Mouse (Mus musculus) hindbrain, embryonic 15.5 days (tissue): Measurements from ENCODE around the gene Usb1. TPM values are rescaled to one million over a fixed set of nuclear protein-coding genes. Genes with fewer than 3 reads are reported as not detected.
A peak's percentile ranks its signal among the peaks of the same experiment; 100 is the strongest.

Experiments
- ATAC-seq: fragments of 200-750 bp; cut with Nextera tagmentation; 2 replicates; pipeline ENCODE4 v1.8.0; 2017; ENCODE audit warnings: low read depth, moderate number of reproducible peaks, moderate TSS enrichment; ENCODE audit not compliant: low FRiP score
- H3K27ac ChIP-seq: fragments of 300-500 bp; sonication (generic); replicated peaks from 2 replicates; pipeline ENCODE4 v1.5.1; 2015; ENCODE audit warnings: mild to moderate bottlenecking, inconsistent platforms
- H3K27me3 ChIP-seq: fragments of 300-500 bp; sonication (generic); 2 replicates; pipeline ENCODE4 v1.6.1; 2015; ENCODE audit warnings: control low read depth, inconsistent platforms
- H3K36me3 ChIP-seq: fragments of 300-500 bp; sonication (generic); 2 replicates; pipeline ENCODE4 v1.6.1; 2015; ENCODE audit warnings: control low read depth, inconsistent platforms
- H3K4me1 ChIP-seq: fragments of 300-500 bp; sonication (generic); replicated peaks from 2 replicates; pipeline ENCODE4 v1.6.1; 2015; ENCODE audit warnings: control low read depth, inconsistent platforms
- H3K4me2 ChIP-seq: fragments of 300-500 bp; sonication (generic); 2 replicates; pipeline ENCODE4 v1.6.1; 2015; ENCODE audit warnings: moderate library complexity, mild to moderate bottlenecking, inconsistent platforms
- H3K4me3 ChIP-seq: fragments of 300-500 bp; sonication (generic); 2 replicates; pipeline ENCODE4 v1.5.1; 2015; ENCODE audit warnings: mild to moderate bottlenecking, inconsistent platforms
- H3K9ac ChIP-seq: fragments of 300-500 bp; sonication (generic); 2 replicates; pipeline ENCODE4 v1.6.1; 2015; ENCODE audit warnings: inconsistent platforms
- H3K9me3 ChIP-seq: fragments of 300-500 bp; sonication (generic); 2 replicates; pipeline ENCODE4 v1.6.1; 2016; ENCODE audit warnings: control low read depth, inconsistent platforms
- WGBS: fragments of 180-500 bp; shearing (Covaris S2); methylation state at CpG from one replicate; pipeline ENCODE4 v1.1.7; 2015; 5-methylcytosine and 5-hydroxymethylcytosine counted together
- polyA plus RNA-seq: library from polyadenylated mRNA; unstranded; fragments of >200 nt; fragmentation: Nextera tagmentation; extraction: Ambion mirVana; gene quantifications from 2 replicates; pipeline ENCODE4 v1.2.1, GENCODE M21; 2015

The Usb1 gene
- polyA plus RNA-seq, 1 experiment from 2014 or later, result 35.8 TPM

GRCm38 (mm10) chr8:95344668-95345067, 12.6 kb downstream of the Usb1 start:
- no peak overlapping the region for H3K9ac ChIP-seq
- no peaks in the 10 kb centered on the region for H3K9me3 ChIP-seq
- 76% methylated on average over 6 of the region's 6 CpGs for WGBS
- H3K4me1 ChIP-seq, result peaks cover 20% of the 10 kb centered on the region
- ATAC-seq, result no peak
- no peak overlapping the region for H3K27ac ChIP-seq
- no peak overlapping the region for H3K4me2 ChIP-seq
- peaks cover 29% of the 10 kb centered on the region for H3K36me3 ChIP-seq
- no peak overlapping the region for H3K4me3 ChIP-seq
- no peaks in the 10 kb centered on the region for H3K27me3 ChIP-seq

GRCm38 (mm10) chr8:95346643-95347545, 14.8 kb downstream of the Usb1 start:
- Histone ChIP-seq H3K4me2 (no peak overlapping the region), H3K4me1 (peaks cover 34% of the 10 kb centered on the region), H3K27ac (no peak overlapping the region), H3K9ac (no peak overlapping the region), H3K27me3 (no peaks in the 10 kb centered on the region), H3K9me3 (no peaks in the 10 kb centered on the region), H3K4me3 (no peak overlapping the region), H3K36me3 (peaks cover 20% of the 10 kb centered on the region)
- ATAC-seq, result peak; percentile 52
- WGBS, result 22% methylated on average over 8 of the region's 8 CpGs

DNA sequence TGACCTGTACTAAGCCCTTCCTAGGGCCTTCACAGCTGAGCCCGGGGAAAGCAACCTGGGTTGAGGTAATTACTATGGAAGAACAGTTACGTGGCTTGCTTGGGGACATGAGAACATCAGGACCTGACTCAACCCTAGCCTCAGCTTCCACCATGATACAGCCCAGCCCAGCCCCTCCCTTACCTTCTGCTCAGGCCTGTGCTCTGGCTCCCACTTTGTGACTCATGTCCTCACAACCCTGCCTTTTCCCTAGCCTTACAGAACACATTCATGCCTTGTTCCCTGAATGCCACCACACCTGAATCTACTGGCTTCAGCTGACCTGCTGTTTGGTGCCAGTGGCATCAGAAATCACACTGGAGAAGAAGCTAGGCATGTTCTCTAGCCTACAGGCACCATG, 16.3 kb downstream of the Usb1 start:
- no peak for ATAC-seq
- WGBS, result 78% methylated on average over 2 of the region's 2 CpGs
- Histone ChIP-seq H3K9me3 (no peaks in the 10 kb centered on the region), H3K4me3 (no peak overlapping the region), H3K9ac (no peak overlapping the region), H3K4me2 (0 out of 2 replicates have a peak overlapping the region, but pooled peaks have one; percentile 30), H3K36me3 (peaks cover 14% of the 10 kb centered on the region; the same call in 1 of the 2 replicates), H3K27me3 (no peaks in the 10 kb centered on the region), H3K4me1 (peaks cover 40% of the 10 kb centered on the region), H3K27ac (0 out of 2 replicates have a peak overlapping the region, but pooled peaks have one; percentile 37)

GRCm38 (mm10) chr8:95348811-95349630, 16.9 kb downstream of the Usb1 start:
- peak overlapping the region; percentile 52 for H3K27ac ChIP-seq
- peak; percentile 43 for ATAC-seq
- no peaks in the 10 kb centered on the region for H3K9me3 ChIP-seq
- WGBS, result 34% methylated on average over 18 of the region's 19 CpGs
- H3K4me2 ChIP-seq, result peak overlapping the region; percentile 30
- no peak overlapping the region for H3K4me3 ChIP-seq
- no peaks in the 10 kb centered on the region for H3K27me3 ChIP-seq
- H3K4me1 ChIP-seq, result peaks cover 47% of the 10 kb centered on the region
- H3K36me3 ChIP-seq, result peaks cover 8% of the 10 kb centered on the region; the same call in 1 of the 2 replicates
- no peak overlapping the region for H3K9ac ChIP-seq

DNA sequence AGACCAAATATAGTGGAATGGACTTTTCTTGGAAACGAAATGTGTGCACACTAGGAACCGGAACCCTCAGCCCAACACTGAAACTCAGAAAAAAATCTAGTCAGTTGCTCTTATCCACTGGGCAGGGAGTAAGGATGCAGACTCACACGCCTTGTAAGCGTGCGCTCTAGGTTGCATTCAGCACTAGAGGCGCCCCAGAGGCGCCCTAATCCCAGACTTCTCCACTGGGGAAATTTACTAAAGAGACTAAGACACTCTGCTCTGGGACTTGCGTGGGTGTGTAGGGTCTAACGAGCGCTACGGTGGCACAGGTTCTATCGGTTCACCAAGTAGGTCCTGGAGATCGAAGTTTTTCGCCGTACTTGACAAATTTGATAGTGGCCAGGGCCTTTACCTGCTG, 19.4 kb downstream of the Usb1 start:
- ATAC-seq, result no peak
- no peaks in the 10 kb centered on the region for H3K36me3 ChIP-seq
- H3K4me2 ChIP-seq, result peak overlapping the region; percentile 78
- H3K9ac ChIP-seq, result no peak overlapping the region; the same call in 1 of the 2 replicates
- no peaks in the 10 kb centered on the region for H3K27me3 ChIP-seq
- H3K4me1 ChIP-seq, result peaks cover 69% of the 10 kb centered on the region
- H3K9me3 ChIP-seq, result no peaks in the 10 kb centered on the region
- H3K4me3 ChIP-seq, result peak overlapping the region; percentile 96
- peak overlapping the region; percentile 91; the same call in 1 of the 2 replicates for H3K27ac ChIP-seq
- 1% methylated on average over 15 of the region's 15 CpGs for WGBS

DNA sequence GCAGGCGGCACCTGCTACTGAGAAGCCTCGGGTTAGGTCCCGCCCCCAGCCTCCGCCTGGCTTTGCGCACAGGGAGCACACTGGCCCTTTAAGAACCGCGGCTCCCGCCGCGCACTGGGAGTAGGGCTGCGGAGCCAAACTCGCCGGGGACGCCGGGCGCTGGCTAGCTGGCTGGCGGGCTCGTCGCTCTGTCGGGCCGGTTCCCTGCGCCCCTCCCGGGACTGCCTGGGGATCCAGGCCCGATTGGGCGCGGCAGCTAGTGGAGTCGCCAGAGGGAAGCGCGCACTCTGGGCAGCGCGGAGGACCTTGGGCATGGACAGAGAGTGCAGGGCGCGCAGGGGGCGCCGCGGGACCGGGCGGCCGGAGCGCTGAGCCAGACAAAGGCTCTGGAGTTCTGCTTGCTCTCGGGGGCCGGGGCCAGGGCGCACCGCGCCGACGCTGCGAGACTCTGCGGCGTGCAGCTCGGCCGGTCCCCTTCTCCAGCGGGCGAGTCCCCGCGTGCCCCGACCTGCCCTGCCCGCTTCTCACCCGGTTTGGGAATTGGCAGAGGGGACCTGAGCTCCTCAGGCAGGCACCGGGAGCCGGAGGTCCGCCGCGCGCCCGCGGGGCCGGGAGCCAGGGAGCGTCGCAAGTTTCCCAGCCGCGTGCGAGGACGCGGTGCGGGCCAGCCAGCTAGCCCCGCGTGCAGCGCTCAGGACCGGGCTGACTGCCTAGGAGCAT, 20.2 kb downstream of the Usb1 start, which contains the start of gene Mmp15:
Mmp15 (plus strand) TSS at position 118 of the 720 bp plus-strand sequence.
- Histone ChIP-seq H3K4me3 (peak within 1 kb of the TSS; percentile 96), H3K9ac (peak within 1 kb of the TSS; percentile 88), H3K4me1 (peaks cover 66% of the 10 kb centered on the region), H3K27ac (peak within 1 kb of the TSS; percentile 91), H3K4me2 (peak within 1 kb of the TSS; percentile 78), H3K9me3 (no peaks in the 10 kb centered on the region), H3K27me3 (no peaks in the 10 kb centered on the region), H3K36me3 (no peaks in the 10 kb centered on the region)
- ATAC-seq, result peak; percentile 67
- under 1% methylated on average over 68 of the region's 80 CpGs for WGBS

- Histone ChIP-seq H3K9ac (peak overlapping the region; percentile 88), H3K36me3 (no peaks in the 10 kb centered on the region), H3K27ac (peak overlapping the region; percentile 91), H3K9me3 (no peaks in the 10 kb centered on the region), H3K4me3 (peak overlapping the region; percentile 96), H3K27me3 (no peaks in the 10 kb centered on the region), H3K4me2 (peak overlapping the region; percentile 78), H3K4me1 (peaks cover 66% of the 10 kb centered on the region)
- ATAC-seq, result peak; percentile 50
- WGBS, result under 1% methylated on average over 62 of the region's 62 CpGs
Observed at GRCm38 (mm10) chr8:95352871-95353866, 21.1 kb downstream of the Usb1 start.

GRCm38 (mm10) chr8:95354606-95355005, 22.5 kb downstream of the Usb1 start:
- Histone ChIP-seq H3K4me1 (peaks cover 66% of the 10 kb centered on the region), H3K36me3 (no peaks in the 10 kb centered on the region), H3K9ac (no peak overlapping the region), H3K27ac (no peak overlapping the region), H3K4me3 (peak overlapping the region; percentile 96; the same call in 1 of the 2 replicates), H3K27me3 (no peaks in the 10 kb centered on the region), H3K4me2 (peak overlapping the region; percentile 78), H3K9me3 (no peaks in the 10 kb centered on the region)
- 77% methylated on average over 2 of the region's 2 CpGs for WGBS
- no peak for ATAC-seq

GRCm38 (mm10) chr8:95358550-95359411, 26.7 kb downstream of the Usb1 start:
- WGBS, result 59% methylated on average over 8 of the region's 8 CpGs
- Histone ChIP-seq H3K27ac (no peak overlapping the region), H3K9me3 (no peaks in the 10 kb centered on the region), H3K36me3 (no peaks in the 10 kb centered on the region), H3K9ac (no peak overlapping the region), H3K4me1 (peaks cover 55% of the 10 kb centered on the region), H3K4me2 (no peak overlapping the region), H3K27me3 (no peaks in the 10 kb centered on the region), H3K4me3 (no peak overlapping the region)
- no peak for ATAC-seq
